Mouse (Mus musculus) midbrain, postnatal 0 days (tissue): ENCODE measurements at regions not wholly inside any gene's neighbourhood (a gene's known extent, or its start where the extent isn't known, plus 50 kb on each side); places are given as distances from the start of the nearest gene placed in this dataset.

Experiments
- ATAC-seq: fragments of 200-750 bp; cut with Nextera tagmentation; 2 replicates; pipeline ENCODE4 v1.8.0; 2017; ENCODE audit warnings: moderate number of reproducible peaks, mild to moderate bottlenecking, moderate TSS enrichment, moderate library complexity; ENCODE audit not compliant: low FRiP score
- DNase-seq: peaks from one replicate; pipeline ENCODE4 v3.0.0-alpha.2; 2015; ENCODE audit warnings: low spot score
- H3K27ac ChIP-seq: fragments of 300-500 bp; sonication (generic); 2 replicates; pipeline ENCODE4 v1.5.1; 2014; ENCODE audit warnings: low read depth, mild to moderate bottlenecking, low read length, mixed read lengths
- H3K27me3 ChIP-seq: fragments of 300-500 bp; sonication (generic); 2 replicates; pipeline ENCODE4 v1.6.1; 2014; ENCODE audit warnings: low read length, control low read depth, mixed read lengths; ENCODE audit not compliant: insufficient read depth
- H3K36me3 ChIP-seq: fragments of 300-500 bp; sonication (generic); 2 replicates; pipeline ENCODE4 v1.6.1; 2014; ENCODE audit warnings: low read length, control low read depth, mixed read lengths; ENCODE audit not compliant: insufficient read depth
- H3K4me1 ChIP-seq: fragments of 300-500 bp; sonication (generic); 2 replicates; pipeline ENCODE4 v1.6.1; 2014; ENCODE audit warnings: mild to moderate bottlenecking, control low read depth, antibody characterized with exemption, low read length, mixed read lengths; ENCODE audit not compliant: insufficient read depth
- H3K4me2 ChIP-seq: fragments of 300-500 bp; sonication (generic); 2 replicates; pipeline ENCODE4 v1.6.1; 2014; ENCODE audit warnings: low read depth, mild to moderate bottlenecking, low read length, mixed read lengths; ENCODE audit not compliant: poor library complexity, severe bottlenecking
- H3K4me3 ChIP-seq: fragments of 300-500 bp; sonication (generic); 2 replicates; pipeline ENCODE4 v1.5.1; 2014; ENCODE audit warnings: low read depth, mild to moderate bottlenecking, low read length, moderate library complexity
- H3K9ac ChIP-seq: fragments of 300-500 bp; sonication (generic); replicated peaks from 2 replicates; pipeline ENCODE4 v1.6.1; 2014; ENCODE audit warnings: mild to moderate bottlenecking, low read length, moderate library complexity, mixed read lengths; ENCODE audit not compliant: poor library complexity, severe bottlenecking
- H3K9me3 ChIP-seq: fragments of 300-500 bp; sonication (generic); 2 replicates; pipeline ENCODE4 v1.6.1; 2016; ENCODE audit warnings: low read length, control low read depth
- CTCF ChIP-seq: IDR thresholded peaks from 2 replicates; pipeline ENCODE4 v1.5.1; 2016; ENCODE audit warnings: antibody characterized with exemption, mild to moderate bottlenecking
- WGBS: fragments of 180-500 bp; shearing (Covaris S2); extraction: QIAGEN DNeasy Blood & Tissue Kit; methylation state at CpG from one replicate; pipeline ENCODE4 v1.1.7; 2014; 5-methylcytosine and 5-hydroxymethylcytosine counted together

- WGBS: 23% methylated on average over 11 of the region's 11 CpGs
- no peaks in the 10 kb centered on the region for H3K9me3 ChIP-seq
- 0 out of 2 replicates have a peak overlapping the region, but pooled peaks have one; percentile 38 for H3K27ac ChIP-seq
- H3K4me1 ChIP-seq: peaks cover 7% of the 10 kb centered on the region; the same call in 1 of the 2 replicates
- H3K36me3 ChIP-seq: no peaks in the 10 kb centered on the region
- H3K4me3 ChIP-seq: no peak overlapping the region
- peak overlapping the region; percentile 13; the same call in 1 of the 2 replicates for H3K4me2 ChIP-seq
- ATAC-seq: 0 out of 2 replicates have a peak, but pooled peaks have one; percentile 62
- TF ChIP-seq CTCF: no peak
- H3K9ac ChIP-seq: no peak overlapping the region
- no peaks in the 10 kb centered on the region for H3K27me3 ChIP-seq
- DNase-seq: peak; percentile 57
Observed at GRCm38 (mm10) chr14:33824421-33824874, 98.9 kb upstream of the Gdf10 start.

- Histone ChIP-seq H3K9ac (no peak overlapping the region), H3K9me3 (no peaks in the 10 kb centered on the region), H3K4me1 (peaks cover 7% of the 10 kb centered on the region; the same call in 1 of the 2 replicates), H3K27me3 (no peaks in the 10 kb centered on the region), H3K36me3 (no peaks in the 10 kb centered on the region), H3K4me2 (no peak overlapping the region), H3K27ac (no peak overlapping the region), H3K4me3 (no peak overlapping the region)
- ATAC-seq (no peak), DNase-seq (no peak)
- TF ChIP-seq CTCF: no peak
- 82% methylated on average over 12 of the region's 12 CpGs for WGBS
Observed at GRCm38 (mm10) chr14:33826003-33826644, 97.3 kb upstream of the Gdf10 start.

GRCm38 (mm10) chr14:33832650-33833319 is 90.6 kb upstream of the Gdf10 start:
- ATAC-seq (no peak), DNase-seq (peak; percentile 56)
- TF ChIP-seq CTCF: peak; percentile 38
- H3K4me3 ChIP-seq: no peak overlapping the region
- H3K9ac ChIP-seq: no peak overlapping the region
- H3K27ac ChIP-seq: no peak overlapping the region
- no peak overlapping the region for H3K4me2 ChIP-seq
- no peaks in the 10 kb centered on the region; the same call in 1 of the 2 replicates for H3K27me3 ChIP-seq
- no peaks in the 10 kb centered on the region for H3K4me1 ChIP-seq
- H3K9me3 ChIP-seq: no peaks in the 10 kb centered on the region
- WGBS: 59% methylated on average over 14 of the region's 14 CpGs
- H3K36me3 ChIP-seq: no peaks in the 10 kb centered on the region

- H3K4me1 ChIP-seq: no peaks in the 10 kb centered on the region
- ATAC-seq: no peak
- no peak overlapping the region for H3K4me2 ChIP-seq
- WGBS: 89% methylated on average over 11 of the region's 11 CpGs
- no peaks in the 10 kb centered on the region for H3K9me3 ChIP-seq
- H3K9ac ChIP-seq: no peak overlapping the region
- no peaks in the 10 kb centered on the region; the same call in 1 of the 2 replicates for H3K27me3 ChIP-seq
- H3K36me3 ChIP-seq: no peaks in the 10 kb centered on the region
- DNase-seq: no peak
- no peak for TF ChIP-seq CTCF
- no peak overlapping the region for H3K4me3 ChIP-seq
- H3K27ac ChIP-seq: no peak overlapping the region
Observed at GRCm38 (mm10) chr14:33836341-33836740, 87.0 kb upstream of the Gdf10 start.

DNA sequence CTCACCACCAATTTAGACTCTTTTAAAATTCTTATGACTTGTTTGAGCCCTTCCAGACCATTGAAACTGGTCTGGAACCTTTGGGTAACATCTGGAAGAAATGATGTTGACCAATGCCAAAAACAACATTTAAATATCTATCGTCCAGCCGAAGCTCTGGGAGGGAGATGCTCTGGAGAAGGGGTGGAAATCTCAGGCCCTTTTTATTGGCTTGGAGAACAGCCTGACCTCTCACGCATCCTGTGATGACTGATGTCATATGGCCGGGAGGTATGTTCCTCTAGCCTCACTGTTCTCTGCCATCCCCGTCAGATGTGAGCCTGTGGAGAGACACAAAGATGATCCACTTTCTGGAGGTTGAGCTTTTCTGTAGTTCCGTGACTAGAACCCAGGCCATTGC is 81.6 kb upstream of the Gdf10 start:
- H3K9me3 ChIP-seq: no peaks in the 10 kb centered on the region
- ATAC-seq (no peak), DNase-seq (no peak)
- no peak for TF ChIP-seq CTCF
- 88% methylated on average over 6 of the region's 6 CpGs for WGBS
- no peak overlapping the region for H3K4me3 ChIP-seq
- H3K36me3 ChIP-seq: no peaks in the 10 kb centered on the region
- no peaks in the 10 kb centered on the region for H3K4me1 ChIP-seq
- H3K27ac ChIP-seq: no peak overlapping the region
- H3K27me3 ChIP-seq: no peaks in the 10 kb centered on the region
- no peak overlapping the region for H3K9ac ChIP-seq
- no peak overlapping the region for H3K4me2 ChIP-seq

DNA sequence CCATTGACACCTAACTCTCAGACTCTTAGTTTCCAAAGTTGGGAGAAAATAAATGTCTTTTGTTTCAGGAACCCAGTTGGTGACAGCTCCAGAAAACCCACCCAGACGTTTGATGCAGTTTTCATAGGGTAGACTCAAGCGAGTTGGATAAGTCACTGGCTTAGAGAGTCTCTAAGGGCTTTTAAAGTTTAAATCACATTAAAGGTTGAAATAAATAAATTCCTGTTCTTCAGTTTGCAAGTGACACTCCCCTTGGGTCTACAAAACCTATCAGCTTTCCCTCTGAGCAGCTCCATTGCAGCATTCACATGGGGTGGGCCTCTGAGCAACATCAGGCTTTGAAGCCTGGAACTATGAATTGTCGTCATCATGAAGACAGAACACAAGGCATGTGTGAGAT is 69.9 kb upstream of the Gdf10 start:
- Histone ChIP-seq H3K36me3 (no peaks in the 10 kb centered on the region), H3K27ac (no peak overlapping the region), H3K4me1 (no peaks in the 10 kb centered on the region), H3K9me3 (no peaks in the 10 kb centered on the region), H3K4me3 (no peak overlapping the region), H3K27me3 (no peaks in the 10 kb centered on the region), H3K9ac (no peak overlapping the region), H3K4me2 (no peak overlapping the region)
- ATAC-seq: no peak
- DNase-seq: no peak
- TF ChIP-seq CTCF: no peak
- WGBS: 84% methylated on average over 3 of the region's 3 CpGs
